Mouse (Mus musculus) G1E (cell line): ENCODE results near the gene Aldh3b3.

Source experiments
- CTCF ChIP-seq: IDR thresholded peaks from 2 replicates; pipeline ENCODE4 v1.5.1; 2012; ENCODE audit warnings: low read depth, low read length, inconsistent platforms, mixed read lengths
- GATA1 ChIP-seq: IDR thresholded peaks from 2 replicates; pipeline ENCODE4 v1.6.1; 2012; ENCODE audit warnings: borderline replicate concordance, low read length, inconsistent platforms, mixed read lengths

DNA sequence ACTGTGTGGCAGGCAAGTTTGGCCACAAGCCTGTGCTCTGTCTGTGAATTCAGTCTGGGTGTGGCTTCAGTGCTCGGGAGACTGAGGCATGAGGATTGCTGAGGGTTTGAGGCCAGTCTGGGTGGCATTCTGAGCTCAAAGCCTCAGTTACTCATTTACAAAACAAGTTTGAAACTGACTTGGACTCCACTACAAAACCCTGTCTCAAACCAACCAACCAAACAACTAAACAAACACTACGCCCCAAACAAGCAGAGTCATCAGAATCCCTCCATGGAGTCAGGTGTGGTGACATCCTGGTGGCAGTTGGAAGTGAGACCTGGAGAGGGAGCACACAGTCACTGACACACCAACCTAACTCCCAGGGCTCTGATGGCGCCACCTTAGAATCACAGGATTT lies 8.1 kb upstream of the Aldh3b3 start:
- TF ChIP-seq CTCF (no peak), GATA1 (no peak)
